Mouse (Mus musculus) spleen, embryonic (tissue): ENCODE results near the gene Arhgef18.

Source experiments
- CTCF ChIA-PET: fragments of 350-600 bp; sonication (Branson Sonifier 250); formaldehyde crosslinking; loops from one replicate; lab custom pipeline; 2022; lab: Charles Lee

Arhgef18 gene

DNA sequence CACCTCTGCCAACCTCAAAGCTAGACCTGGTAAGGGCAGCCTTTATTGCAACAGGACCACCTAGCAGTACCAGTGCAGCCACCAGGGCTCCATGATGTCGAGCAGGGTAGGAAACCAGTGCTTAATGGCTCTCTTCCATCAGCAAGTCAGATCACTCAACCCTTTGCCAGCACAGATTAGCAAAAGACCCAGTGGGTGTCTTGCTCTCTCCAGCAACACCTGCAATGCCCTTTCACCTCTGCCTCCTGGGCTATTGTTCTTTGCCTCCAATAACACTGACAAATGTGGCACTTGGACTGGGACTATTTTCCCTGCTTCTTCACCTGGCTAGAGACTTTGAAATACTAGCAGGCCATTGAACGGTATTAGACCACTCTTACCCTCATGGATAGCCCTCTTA lies 56.4 kb downstream of the Arhgef18 start:
- CTCF ChIA-PET: no interaction called here

DNA sequence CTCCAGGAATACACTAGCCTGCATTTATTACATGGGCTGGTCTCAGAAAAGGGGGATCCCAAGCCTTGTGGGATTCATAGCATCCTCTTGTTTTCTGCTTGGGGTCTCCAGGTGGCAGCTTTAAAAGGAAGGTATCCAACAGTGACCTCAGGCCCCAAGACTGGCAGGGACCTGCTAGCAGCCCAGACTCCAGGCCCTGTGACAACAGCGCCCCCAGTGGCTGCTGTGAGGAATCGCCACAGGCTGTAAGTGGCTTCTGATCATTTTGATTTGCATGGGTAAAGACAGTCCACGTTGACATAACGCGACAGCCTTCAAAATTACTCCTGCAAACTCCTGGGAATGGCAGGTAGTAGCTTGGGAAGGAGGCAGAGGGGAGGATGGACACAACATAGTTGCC lies 57.9 kb downstream of the Arhgef18 start:
- CTCF ChIA-PET: interaction anchor here (0.6 kb wide), 1 partner anchor 40 kb away, joined by 3 read pairs; no protein-coding TSS in a partner anchor

DNA sequence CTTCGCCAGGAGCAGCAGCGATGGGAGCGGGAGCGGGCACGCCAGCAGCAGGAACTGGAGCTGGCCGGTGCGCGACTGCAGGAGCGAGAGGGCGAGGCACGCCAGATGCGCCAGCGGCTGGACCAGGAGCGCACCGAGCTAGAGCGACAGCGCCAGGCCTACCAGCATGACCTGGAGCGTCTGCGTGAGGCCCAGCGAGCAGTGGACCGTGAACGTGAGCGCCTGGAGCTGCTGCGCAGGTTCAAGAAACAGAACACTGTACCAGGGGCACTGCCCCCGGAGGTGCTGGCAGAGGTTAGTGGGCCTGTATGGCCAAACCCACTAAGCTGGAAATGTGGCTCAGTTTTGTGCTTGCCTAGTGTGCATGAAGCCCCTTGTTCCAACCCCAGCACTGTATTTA lies 59.2 kb downstream of the Arhgef18 start:
- CTCF ChIA-PET: no interaction called here

DNA sequence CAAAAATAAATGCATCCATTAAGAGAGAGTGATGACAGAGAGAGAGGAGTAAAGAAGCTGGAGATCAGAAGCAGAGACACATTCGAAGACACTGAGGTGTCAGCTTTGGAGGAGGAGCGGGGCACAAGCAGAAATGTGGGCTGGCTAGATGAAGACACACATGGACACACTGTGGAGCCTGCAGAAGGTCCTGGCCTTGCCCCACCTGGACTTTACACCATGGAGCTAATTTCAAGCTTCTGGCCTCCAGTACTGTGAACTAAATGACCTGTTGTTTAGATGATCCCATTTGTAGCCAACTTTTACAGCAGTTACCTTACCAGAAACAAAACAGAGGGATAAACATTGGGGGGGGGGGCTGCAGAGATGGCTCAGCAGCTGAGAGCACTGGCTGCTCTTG lies 70.4 kb downstream of the Arhgef18 start:
- CTCF ChIA-PET: interaction anchor here (0.6 to 0.7 kb wide), 2 partner anchors 71 to 119 kb away, joined by 4 to 6 read pairs; no protein-coding TSS in a partner anchor

DNA sequence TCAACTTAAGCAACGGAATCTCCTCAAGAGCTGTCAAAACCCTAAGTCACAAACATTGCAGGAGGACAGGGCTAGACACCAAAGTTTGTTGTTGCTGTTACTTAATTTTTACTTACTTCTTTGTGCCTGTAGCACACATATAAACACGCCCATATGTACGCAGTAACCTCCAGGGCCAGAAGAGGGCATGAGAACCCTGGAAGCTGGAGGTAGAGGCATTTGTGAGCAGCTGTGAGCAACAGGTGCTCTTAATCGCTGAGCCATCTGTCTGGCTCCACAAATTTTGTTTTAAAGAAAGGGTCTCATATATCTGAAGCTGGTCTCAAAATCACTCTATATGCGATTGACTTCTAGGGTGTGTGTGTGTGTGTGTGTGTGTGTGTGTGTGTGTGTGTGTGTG lies 71.5 kb downstream of the Arhgef18 start:
- CTCF ChIA-PET: no interaction called here

DNA sequence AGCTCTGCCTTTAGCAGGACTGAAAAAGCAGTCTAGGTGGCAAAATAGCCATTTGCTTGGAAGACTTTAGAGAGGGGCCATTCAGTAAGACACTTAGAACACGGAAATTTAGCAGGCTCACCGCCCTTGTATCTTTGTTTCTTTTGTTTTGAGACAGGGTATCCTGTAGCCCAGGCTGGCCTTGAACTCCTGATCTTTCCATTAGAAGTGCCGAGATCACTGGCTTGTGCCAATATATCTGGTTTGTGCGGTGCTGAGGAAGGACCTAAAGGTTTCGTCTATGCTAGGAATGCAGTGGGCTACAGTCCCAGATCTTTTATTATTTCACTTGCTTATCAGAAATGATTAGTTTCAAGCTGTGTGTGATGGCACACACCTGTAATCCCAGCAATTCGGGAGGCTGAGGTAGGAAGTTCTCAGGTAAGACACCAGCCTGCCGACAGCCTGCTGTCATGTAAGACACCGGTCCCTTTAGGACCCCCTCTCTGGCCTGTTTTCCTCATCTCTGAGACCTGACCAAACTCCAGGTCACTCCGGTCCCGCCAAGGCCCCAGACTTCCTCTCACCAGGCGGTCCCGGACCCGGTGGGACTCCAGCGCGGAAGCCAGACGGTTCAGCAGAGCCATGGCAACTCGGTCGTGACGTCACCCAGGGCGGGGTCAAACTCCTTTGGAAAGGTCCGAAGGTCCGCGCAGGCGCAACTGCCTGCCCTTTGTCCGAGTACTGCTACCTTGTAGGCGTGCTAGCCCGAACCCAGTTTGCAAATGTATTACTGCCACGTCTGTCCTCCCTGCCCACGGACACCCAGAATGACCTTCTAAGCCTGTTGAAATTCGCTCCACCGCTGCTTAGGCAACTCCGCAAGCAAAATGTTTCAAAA lies 74.4 kb downstream of the Arhgef18 start, which contains the start of gene Pex11g:
Gene Pex11g, minus strand, starts transcription at position 675 of the 880 bp plus-strand sequence.
- CTCF ChIA-PET: interaction anchor here (0.7 kb wide), 1 partner anchor 116 kb away, joined by 11 read pairs; no protein-coding TSS in a partner anchor

DNA sequence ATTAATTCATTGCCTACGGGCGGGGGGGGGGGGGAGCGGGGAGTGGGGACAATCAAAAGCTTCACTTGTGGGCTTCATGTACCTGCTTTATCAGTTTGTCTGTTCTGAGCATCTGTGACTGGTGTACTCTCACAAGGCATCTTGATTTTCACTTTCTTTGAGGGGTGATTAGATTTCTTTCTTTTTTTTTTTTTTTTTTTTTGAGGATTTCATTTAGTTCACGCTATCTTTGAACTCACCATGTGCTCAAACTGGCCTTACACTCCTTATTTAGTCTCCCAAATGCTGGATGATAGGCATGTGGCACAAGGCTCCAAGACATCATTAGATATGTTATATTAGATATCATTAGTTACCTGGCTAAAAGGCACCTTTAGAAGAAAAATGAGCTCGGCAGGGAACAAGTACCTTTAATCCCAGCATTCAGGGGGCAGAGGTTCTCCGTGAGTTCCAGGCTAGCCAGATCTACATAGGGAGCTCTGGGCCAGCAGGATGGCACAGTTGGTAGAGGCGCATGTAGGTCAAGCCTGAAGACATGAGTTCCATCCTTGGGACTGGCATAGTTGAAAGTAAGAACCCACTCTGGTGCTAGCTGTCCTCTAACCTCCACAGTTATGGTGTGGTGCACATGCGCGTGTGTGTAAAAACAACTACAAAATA lies 75.2 kb downstream of the Arhgef18 start:
- CTCF ChIA-PET: interaction anchor here (0.7 to 0.9 kb wide), 2 partner anchors 81 to 117 kb away, joined by 3 to 11 read pairs; no protein-coding TSS in a partner anchor

DNA sequence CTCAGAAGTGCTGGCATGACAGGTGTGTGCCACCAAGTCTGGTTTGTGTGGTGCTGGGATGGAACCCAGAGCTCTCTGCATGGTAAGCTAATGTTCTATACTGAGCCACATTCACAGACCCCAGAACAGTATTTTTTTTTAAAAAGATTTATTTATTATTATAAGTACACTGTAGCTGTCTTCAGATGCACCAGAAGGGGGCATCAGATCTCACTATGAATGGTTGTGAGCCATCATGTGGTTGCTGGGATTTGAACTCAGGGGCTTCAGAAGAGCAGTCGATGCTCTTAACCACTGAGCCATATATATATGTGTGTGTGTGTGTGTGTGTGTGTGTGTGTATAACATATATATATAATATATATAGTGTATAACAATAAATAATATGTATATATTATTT lies 76.0 kb downstream of the Arhgef18 start:
- CTCF ChIA-PET: interaction anchor here (0.9 kb wide), 1 partner anchor 82 kb away, joined by 3 read pairs; no protein-coding TSS in a partner anchor

DNA sequence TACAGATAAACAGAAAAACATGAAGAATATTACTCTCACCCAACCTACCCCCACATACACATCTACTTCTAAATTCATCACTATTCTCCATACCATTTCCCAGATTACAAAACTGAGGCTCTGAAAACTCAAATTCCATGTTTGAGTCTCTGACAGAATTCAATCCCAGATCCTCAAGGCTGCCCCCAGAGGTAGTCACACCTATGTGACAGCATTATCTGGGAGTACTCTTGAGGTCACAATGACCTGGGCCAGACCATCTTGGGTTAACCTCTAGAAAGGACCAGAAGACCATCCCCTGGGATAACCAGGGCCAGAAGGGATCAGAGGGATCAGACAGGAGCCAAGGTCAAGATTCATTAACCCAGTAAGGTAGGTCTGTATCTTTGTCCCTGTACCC lies 77.8 kb downstream of the Arhgef18 start, which contains the start of gene Tex45:
Gene Tex45, plus strand, starts transcription at position 301 of the 400 bp plus-strand sequence.
- CTCF ChIA-PET: no interaction called here

DNA sequence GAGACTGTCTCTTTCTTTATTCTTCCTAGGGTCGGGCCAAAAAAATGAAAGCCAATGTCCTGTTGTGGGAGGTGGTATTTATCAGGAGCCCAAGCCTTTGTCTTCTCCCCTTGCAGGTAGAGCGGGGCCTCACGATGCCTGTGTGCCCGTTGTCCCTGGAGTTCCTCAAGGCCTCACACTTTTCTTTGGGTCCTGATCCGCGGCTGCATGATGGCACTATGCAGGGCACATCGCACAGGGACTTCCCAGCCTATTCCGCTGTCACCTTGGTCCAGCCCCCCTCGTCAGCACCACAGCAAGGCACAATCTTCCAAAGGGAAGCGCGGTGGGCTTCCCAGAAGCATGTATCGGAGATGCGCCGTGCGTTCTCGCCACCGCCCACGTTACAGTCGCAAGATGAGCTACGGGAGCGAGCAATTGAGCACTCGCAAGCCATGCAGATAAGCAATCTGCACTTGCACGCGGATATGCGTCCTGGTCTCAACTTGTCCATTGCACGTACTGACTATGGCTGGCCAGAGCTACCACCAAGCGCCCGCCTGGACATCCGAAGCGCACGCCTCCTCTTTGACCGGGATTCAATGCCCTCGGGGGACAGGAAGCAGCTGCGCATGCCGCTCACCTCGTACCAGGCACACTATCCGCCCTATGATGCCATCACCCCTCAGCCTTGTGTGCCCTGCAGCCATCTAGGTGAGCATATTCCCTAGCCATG lies 83.1 kb downstream of the Arhgef18 start:
- CTCF ChIA-PET: no interaction called here

DNA sequence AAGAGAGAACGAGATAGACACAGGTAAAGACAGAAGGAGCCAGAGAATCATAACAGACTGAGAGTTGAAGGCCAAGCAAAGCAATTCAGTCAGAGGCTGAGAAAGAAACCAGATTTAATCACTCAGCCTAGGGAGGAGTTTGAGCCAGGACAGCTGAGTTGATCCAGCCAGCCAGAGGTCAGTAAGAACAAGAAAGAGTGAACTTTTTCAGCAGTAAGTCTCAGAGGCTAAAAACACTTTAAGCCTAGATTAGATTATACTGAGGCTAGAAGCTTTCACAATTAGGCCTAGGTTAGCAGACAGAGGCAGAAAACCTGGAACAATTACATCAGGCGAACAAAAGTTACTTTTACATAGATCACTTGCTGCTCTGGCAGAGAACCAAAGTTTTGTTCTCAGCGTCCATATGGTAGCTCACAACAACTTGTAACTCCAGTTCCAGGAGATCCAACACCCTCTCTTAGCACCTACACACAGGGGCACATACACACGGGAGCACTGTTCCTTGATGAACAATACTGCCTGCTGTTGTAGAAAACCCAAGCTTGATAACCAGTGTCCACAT lies 87.5 kb downstream of the Arhgef18 start:
- CTCF ChIA-PET: interaction anchor here (0.7 kb wide), 1 partner anchor 27 kb away, joined by 3 read pairs; no protein-coding TSS in a partner anchor

DNA sequence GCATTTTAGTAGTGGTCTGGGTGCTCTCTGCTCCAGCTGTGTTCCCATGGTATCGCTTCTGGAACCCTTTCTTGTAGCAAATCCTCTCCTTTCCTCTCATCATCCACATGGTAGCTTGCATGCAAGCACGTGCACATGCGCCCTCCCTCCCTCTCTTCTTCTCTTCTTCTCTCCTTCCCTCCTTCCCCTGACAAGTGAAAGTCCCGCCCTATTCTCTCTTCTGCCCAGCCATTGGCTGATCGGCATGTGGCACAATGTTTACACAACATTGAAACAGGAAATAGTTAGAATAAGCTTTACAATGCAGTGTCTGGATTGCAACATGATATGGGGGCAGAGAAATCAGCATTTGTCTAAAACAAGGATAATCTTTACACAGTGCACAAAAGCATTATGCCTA lies 88.8 kb downstream of the Arhgef18 start:
- CTCF ChIA-PET: interaction anchor here (0.6 kb wide), 1 partner anchor 134 kb away, joined by 3 read pairs; no protein-coding TSS in a partner anchor

DNA sequence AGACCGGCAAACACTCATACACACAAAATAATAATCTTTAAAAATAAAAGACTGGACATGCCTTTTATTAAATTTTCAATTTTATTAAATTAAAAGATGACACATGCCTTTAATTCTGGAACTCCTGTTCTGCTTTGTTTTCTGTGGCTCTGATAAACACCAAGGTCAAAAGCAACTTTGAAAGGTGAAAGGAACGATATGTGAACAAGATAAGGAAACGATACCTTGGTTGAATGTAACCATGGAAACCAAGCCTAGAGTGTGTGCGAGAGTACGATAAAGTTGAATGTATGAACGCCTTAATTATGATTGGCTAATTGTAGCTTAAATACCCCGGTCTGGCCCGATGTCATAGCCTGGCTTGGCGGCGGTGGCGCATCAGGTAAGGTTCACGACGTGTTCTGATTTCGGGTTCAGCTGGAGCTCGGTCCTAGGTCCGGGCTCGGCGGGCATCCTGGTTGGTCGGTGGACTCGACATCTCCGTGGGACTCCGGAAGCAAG lies 89.5 kb downstream of the Arhgef18 start:
- CTCF ChIA-PET: no interaction called here

DNA sequence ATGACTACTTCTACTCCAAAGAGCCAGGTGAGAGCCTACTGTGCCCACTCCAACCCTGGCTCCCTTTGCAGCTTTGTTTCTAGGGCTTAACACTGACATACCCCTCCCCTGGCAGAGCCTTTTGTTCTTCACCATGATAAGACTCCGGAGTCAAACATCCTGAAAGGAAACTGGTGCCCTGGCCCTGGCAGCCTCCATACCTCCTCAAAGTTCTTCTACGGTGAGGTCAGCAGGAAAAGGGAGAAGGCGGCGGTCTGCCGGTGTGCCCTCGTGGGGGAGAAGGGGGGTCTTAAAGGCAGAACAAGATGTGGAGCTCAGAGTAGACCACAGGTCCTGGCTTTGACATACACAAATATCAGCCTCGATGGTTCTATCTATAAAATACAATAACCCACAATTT lies 90.7 kb downstream of the Arhgef18 start:
- CTCF ChIA-PET: interaction anchor here (0.6 kb wide), 1 partner anchor 121 kb away, joined by 3 read pairs; no protein-coding TSS in a partner anchor

DNA sequence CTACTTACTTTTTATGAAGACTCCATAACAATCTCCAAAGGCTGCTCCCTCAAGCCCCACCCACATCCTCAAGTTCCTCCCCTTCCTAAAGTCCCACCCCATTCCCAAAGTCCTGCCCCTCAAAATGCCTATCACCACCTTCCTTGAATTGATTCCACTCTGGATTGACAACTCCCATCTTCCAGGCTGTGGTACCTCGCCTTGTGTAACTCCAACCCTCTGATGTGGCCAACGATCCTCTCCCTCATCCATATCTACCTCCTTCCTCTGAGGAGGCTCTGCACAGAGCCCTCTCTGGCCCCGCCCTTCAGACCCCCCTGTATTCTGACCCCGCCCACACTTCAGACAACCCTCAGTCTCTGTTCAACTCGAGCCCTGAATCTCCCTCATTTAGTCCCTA lies 92.4 kb downstream of the Arhgef18 start:
- CTCF ChIA-PET: interaction anchor here (0.7 kb wide), 2 partner anchors 29 to 89 kb away, joined by 4 to 6 read pairs; no protein-coding TSS in a partner anchor

DNA sequence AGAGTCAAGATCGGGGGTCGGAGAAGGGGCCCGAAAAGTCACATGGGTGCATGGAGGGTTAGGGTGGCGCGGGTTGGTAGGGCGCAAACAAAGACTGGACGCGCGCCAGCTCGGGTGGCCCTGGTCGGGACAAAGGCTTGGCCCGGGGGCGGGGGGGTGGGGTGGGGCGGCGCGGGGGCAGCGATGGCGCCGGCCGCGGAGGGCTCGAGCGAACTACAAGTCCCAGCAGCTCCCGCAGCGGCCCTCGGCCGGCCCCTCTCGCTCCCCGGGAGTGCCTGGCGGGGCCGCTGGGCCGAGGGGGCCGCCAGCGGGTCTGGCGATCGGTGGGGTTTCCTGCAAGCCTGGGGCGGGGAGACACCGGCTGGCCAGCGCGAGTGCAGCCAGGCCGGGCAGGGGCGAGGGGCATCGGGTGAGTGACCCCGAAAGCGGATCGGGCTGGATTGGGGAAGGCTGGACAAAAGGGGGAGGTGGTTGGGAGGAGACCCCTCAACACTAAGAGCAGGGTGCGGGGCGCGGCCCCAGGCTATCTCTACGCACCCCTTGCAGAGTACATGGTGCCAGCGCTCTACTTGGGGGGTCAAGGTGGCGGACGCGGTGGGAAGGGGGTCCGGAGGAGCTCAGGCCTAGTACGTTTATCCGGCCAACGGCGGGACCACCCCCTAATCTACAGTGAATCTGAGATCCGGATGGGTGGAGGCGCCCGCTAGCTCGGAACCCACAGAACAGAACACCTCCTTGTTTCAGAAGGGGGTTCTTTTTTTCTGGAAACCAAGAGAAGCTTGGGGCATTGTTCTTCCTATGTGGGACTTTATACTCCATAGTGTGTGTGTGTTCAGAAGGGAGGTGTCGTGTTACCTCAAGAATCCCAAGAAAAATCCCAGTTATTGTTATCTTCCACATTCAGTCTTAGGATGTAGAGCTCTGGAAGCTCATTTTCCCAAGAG lies 100.4 kb downstream of the Arhgef18 start, which contains the start of gene Zfp358:
Gene Zfp358, plus strand, starts transcription at position 238 of the 944 bp plus-strand sequence.
- CTCF ChIA-PET: no interaction called here

DNA sequence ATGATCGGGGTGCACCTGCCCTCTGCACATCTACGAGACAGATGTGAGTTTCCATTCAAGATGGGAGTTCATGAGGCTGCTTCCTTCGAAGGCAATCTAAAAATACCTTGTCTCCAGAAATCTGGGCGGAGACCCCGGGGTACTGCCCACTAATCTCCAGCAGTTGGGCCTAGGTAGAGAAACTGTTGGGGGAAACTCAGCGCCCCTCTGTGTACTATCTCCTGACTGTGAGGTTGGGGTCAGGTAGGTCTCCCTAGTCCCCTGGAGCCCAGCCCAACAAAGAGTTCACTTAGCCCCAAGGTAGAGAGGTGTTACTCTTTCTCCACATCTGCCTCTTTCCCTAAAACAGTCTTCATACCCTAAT lies 101.0 kb downstream of the Arhgef18 start:
- CTCF ChIA-PET: no interaction called here

DNA sequence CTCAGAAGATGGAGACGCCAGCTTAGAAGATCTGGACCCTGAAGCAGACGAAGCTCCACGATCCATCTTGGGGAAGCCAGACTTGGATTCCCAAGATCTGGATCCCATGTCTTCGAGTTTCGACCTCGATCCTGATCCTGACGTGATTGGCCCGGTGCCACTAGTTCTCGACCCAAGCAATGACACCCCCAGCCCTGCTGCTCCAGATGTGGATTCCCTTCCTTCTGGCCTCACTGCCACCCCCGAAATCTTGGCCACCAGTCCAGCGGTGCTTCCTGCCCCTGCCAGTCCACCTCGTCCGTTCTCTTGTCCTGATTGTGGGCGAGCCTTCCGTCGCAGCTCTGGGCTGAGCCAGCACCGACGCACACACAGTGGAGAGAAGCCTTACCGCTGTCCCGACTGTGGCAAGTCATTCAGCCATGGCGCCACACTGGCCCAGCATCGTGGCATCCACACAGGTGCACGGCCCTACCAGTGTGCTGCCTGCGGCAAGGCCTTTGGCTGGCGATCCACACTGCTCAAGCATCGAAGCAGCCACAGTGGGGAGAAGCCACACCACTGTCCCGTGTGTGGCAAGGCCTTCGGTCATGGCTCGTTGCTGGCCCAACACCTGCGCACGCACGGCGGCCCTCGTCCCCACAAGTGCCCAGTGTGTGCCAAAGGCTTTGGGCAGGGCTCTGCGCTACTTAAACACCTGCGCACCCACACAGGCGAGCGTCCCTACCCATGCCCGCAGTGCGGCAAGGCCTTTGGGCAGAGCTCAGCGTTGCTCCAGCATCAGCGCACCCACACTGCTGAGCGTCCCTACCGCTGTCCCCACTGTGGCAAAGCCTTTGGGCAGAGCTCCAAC lies 103.0 kb downstream of the Arhgef18 start:
- CTCF ChIA-PET: interaction anchor here (0.6 kb wide), 1 partner anchor 778 kb away, joined by 3 read pairs; no protein-coding TSS in a partner anchor

DNA sequence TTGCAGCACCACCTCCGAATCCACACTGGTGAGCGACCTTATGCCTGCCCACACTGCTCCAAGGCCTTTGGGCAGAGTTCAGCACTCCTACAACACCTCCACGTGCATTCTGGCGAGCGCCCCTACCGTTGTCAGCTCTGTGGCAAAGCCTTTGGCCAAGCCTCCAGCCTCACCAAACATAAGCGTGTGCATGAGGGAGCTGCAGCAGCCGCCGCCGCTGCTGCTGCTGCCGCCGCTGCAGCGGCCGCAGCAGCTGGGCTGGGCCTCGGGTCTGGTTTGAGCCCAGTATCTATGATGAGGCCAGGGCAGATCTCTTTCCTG lies 103.6 kb downstream of the Arhgef18 start:
- CTCF ChIA-PET: no interaction called here
